ENCODE assay signal across 17 mouse cellular contexts in genomic region chr5:131319141-131319540, GRCm38 (mm10). TPM values are rescaled to one million over a fixed set of nuclear protein-coding genes. Genes with fewer than 3 reads are reported as not detected.
"Had no signal": no experiment of that assay in that cellular context is flagged by ENCODE, and none has a peak within 500 bp of the region (broad histone marks: within the 10 kb centered on the region; RNA-seq: fewer than 3 reads in every experiment).

No protein-coding gene starts in this region.

- DNase-seq: kidney, adult 18-20 months; kidney, postnatal 10 days; layer of hippocampus, postnatal 36 days; liver, embryonic 13.5 days; lung, adult 2 months; lung, postnatal 14 days; lung, postnatal 4 days; midbrain, embryonic 14.5 days; thymus, adult 18-20 months; thymus, postnatal 36 days had no signal

- H3K9ac ChIP-seq: intestine, embryonic 15.5 days; liver, embryonic 13.5 days; neural tube, embryonic 12.5 days had no signal

- H3K36me3 ChIP-seq: intestine, embryonic 15.5 days; liver, embryonic 13.5 days; neural tube, embryonic 12.5 days had no signal

- H3K27me3 ChIP-seq: intestine, embryonic 15.5 days; liver, embryonic 13.5 days; neural tube, embryonic 12.5 days had no signal

- H3K9me3 ChIP-seq: intestine, embryonic 15.5 days; liver, embryonic 13.5 days; neural tube, embryonic 12.5 days had no signal

- H3K4me2 ChIP-seq: intestine, embryonic 15.5 days; liver, embryonic 13.5 days; midbrain, embryonic 11.5 days; neural tube, embryonic 12.5 days had no signal

- H3K4me1 ChIP-seq: intestine, embryonic 15.5 days; liver, embryonic 13.5 days; neural tube, embryonic 12.5 days had no signal

- H3K27ac ChIP-seq: intestine, embryonic 15.5 days; layer of hippocampus, adult 2 months; left cerebral cortex, adult 2 months; liver, embryonic 13.5 days; neural tube, embryonic 12.5 days had no signal

- ATAC-seq: intestine, embryonic 15.5 days had no signal

- H3K4me3 ChIP-seq: intestine, embryonic 15.5 days; layer of hippocampus, adult 2 months; left cerebral cortex, adult 2 months; liver, embryonic 13.5 days; neural tube, embryonic 12.5 days had no signal

RNA-seq across cellular contexts. Expression of gene Galnt17, which starts 10.8 kb away (rescaled TPM):
- total RNA-seq: megakaryocyte progenitor cell, adult 5-6 weeks; megakaryocyte-erythroid progenitor cell, adult 5-6 weeks had no signal
